Mouse (Mus musculus): ENCODE measurements around the gene Phf23.

The Phf23 gene

DNA sequence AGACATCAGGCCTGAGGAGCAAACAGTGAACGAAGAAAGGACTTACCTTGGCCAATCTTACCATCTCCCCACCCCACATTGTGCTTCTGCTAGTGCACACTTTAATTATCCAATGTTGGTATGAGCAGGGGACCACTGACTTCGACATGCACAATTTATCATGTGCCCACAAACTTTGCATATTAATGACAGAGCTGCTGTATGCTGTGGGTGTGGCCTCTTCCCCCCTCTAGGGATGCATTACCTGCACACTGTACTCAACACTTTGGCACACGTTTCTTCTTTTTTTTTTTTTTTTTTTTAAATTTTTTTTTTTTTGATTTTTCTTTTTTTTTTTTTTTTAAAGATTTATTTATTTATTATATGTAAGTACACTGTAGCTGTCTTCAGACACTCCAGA lies 24.8 kb upstream of the Phf23 start:
- no peak for DNase-seq (ENCODE audit: low read depth, low spot score)

- no peak for DNase-seq (ENCODE audit: low read depth, low spot score)
These were observed 20.7 kb upstream of the Phf23 start for GRCm38 (mm10) chr11:69974907-69975306.

DNA sequence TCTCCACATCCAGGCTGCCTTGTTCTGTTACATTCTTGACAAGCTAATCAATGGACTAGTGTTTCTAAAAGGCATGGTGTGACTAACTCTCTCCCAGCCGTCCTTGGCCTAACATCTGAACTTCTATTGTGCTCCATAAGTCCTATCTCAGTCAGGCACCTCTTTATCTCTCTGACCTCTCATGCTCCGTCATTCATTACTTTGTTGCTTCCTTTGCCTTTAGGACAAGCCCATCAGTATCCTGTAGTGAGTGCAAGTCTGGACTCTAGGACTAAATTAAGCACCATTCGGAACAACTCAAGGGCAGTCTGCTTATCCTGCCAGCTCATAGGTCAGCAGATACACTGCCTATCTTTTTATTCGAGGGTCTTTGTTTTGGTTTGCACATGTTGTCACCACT lies 19.3 kb upstream of the Phf23 start:
- no peak for DNase-seq (ENCODE audit: low read depth, low spot score)

GRCm38 (mm10) chr11:69979827-69980195 lies 15.8 kb upstream of the Phf23 start:
- no peak for DNase-seq (ENCODE audit: low read depth, low spot score)

- DNase-seq (ENCODE audit: low read depth, low spot score): peak; percentile 100
These were observed 15.1 kb upstream of the Phf23 start for GRCm38 (mm10) chr11:69980196-69981140.

GRCm38 (mm10) chr11:69981141-69981762 lies 14.3 kb upstream of the Phf23 start, which contains the start of gene Ctdnep1:
Gene Ctdnep1, plus strand, starts transcription at chr11:69981156.
- DNase-seq (ENCODE audit: low read depth, low spot score): no peak

DNA sequence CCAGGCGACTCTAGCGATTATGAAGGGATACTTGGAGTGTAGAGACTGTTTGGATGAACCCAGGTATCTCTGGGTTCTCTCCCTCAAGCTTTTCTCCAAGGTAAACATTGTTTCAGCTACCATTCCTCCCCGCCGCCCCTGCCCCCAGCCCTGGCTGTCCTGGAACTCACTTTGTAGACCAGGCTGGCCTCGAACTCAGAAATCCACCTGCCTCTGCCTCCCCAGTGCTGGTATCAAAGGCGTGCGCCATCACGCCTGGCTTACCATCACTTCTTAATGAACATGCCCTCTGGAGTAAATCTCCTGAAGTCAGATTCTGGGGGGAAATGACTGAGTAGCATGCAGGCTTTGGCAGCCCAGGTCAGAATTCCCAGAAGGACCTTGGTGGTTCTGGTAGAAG lies 13.4 kb upstream of the Phf23 start, which contains the start of gene Elp5:
Gene Elp5 (minus strand): TSS at position 293 of the 400 bp plus-strand sequence.
- DNase-seq (ENCODE audit: low read depth, low spot score): no peak

- DNase-seq (ENCODE audit: low read depth, low spot score): no peak
These were observed 12.7 kb upstream of the Phf23 start for GRCm38 (mm10) chr11:69982877-69983276.

- no peak for DNase-seq (ENCODE audit: low read depth, low spot score)
These were observed 12.2 kb upstream of the Phf23 start for GRCm38 (mm10) chr11:69983377-69983776.

DNA sequence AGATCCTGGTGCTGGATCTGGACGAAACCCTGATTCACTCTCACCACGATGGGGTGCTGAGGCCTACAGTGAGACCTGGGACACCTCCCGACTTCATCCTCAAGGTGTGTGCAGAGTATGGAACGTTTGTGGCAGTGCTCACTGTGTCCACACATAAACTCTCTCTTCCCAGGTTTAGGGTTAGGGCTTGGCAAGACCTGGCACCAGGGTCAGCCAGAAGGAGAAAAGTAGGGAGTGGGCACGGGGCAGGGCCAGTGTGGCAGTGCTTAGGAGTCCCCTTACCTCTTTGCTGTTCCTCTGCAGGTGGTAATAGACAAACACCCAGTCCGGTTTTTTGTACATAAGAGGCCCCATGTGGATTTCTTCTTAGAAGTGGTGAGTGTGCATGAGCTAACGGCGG lies 11.1 kb upstream of the Phf23 start:
- no peak for DNase-seq (ENCODE audit: low read depth, low spot score)

- DNase-seq (ENCODE audit: low read depth, low spot score): no peak
These were observed 5.6 kb upstream of the Phf23 start for GRCm38 (mm10) chr11:69989949-69990348.

DNA sequence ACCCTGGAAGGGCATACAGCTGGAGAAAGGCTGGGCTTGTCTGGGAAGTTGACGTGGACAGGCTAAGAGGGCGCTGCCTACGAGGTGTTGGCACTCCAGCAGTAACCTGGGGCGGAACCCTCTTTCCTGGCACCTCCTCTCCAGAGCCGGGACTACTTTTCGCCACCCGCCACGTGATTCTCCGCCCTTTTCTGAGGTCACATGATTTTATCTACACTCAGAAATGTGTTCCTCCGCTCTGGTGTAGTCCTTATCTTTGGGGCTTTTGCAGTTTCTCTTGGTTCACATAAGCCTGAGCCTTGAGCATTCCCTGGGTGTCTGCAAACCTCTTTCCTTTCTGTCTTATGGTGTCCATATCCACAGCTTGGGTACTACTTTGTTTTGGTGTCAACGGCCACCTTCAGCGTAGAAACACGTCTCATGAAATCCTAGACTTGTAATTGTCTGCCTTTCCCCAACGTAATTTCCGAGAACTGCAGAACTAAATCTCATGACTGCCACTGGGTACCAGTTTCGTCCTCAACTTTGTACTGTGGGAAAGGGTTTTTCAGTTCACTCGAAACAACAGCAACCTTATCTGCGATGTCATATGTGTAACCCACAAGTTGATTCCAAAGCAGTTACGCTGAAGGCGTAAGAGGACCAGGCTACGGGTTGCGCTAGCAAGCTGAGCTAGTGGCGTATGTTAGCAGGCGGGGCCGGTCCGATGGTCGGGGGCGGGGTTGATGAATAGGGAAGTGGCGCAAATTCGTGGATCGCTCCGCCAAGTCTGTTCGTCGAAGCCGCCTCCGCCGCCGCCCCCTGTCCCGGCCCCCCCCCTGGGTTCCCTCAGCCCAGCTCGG lies 4.5 kb upstream of the Phf23 start, which contains the start of gene Gabarap:
Gene Gabarap (plus strand): TSS at position 294 of the 842 bp plus-strand sequence.
- DNase-seq (ENCODE audit: low read depth, low spot score): peak; percentile 98

DNA sequence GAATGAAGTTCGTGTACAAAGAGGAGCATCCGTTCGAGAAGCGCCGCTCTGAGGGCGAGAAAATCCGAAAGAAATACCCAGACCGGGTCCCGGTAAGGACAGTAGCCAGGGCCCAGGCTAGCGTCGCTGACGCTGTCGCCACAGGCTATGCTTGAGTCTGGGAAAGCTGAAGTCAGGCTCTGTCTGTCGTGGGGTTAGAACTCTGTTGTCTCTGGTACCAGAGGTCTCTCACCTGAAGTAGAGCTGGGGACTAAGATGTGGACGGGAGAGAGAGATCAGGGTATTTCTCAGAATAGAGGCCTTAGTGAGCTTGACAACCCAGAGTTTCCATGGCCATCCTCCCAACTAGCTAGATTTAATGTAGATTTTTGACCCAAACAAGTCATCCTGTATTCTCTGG lies 3.9 kb upstream of the Phf23 start:
- no peak for DNase-seq (ENCODE audit: low read depth, low spot score)

- no peak for DNase-seq (ENCODE audit: low read depth, low spot score)
These were observed 3.2 kb upstream of the Phf23 start for GRCm38 (mm10) chr11:69992396-69992795.

- no peak for DNase-seq (ENCODE audit: low read depth, low spot score)
These were observed 2.6 kb upstream of the Phf23 start for GRCm38 (mm10) chr11:69992932-69993331.

DNA sequence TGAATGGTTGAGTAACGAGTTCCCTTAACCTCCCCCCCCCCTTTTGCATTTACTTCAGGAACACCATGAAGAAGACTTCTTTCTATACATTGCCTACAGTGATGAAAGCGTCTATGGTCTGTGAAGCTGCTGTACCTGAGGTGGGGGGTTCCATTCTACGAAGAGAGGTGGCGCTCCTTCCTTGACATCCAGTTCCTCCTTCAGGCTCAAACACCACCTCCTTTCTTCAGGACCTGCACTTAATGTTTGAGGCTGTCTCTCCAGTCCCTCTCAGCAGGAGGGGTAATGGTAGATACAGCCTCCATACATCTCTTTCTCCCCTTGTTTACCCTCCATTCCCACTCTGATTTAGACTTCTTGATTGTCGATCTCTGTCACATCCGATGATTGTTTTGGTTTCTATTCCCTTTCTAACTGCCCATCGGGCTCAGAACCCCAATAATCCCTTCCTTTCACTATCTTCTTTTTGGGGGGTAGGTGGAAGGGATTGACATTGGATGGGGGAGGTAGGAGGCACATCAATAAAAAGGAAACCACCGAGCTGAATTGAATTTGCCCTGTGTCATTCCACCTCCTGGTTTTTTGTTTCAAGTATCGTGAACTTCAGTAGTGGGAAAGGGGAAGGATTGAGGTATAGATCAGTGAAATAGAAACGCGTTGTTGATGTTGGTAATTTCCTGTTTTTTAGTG lies 1.0 kb upstream of the Phf23 start:
- no peak for DNase-seq (ENCODE audit: low read depth, low spot score)

- peak; percentile 49 for DNase-seq (ENCODE audit: low read depth, low spot score)
These were observed 834 bp downstream of the Phf23 start for GRCm38 (mm10) chr11:69996161-69997061.

- DNase-seq (ENCODE audit: low read depth, low spot score): peak; percentile 95
These were observed 1.5 kb downstream of the Phf23 start for GRCm38 (mm10) chr11:69997070-69997509.

DNA sequence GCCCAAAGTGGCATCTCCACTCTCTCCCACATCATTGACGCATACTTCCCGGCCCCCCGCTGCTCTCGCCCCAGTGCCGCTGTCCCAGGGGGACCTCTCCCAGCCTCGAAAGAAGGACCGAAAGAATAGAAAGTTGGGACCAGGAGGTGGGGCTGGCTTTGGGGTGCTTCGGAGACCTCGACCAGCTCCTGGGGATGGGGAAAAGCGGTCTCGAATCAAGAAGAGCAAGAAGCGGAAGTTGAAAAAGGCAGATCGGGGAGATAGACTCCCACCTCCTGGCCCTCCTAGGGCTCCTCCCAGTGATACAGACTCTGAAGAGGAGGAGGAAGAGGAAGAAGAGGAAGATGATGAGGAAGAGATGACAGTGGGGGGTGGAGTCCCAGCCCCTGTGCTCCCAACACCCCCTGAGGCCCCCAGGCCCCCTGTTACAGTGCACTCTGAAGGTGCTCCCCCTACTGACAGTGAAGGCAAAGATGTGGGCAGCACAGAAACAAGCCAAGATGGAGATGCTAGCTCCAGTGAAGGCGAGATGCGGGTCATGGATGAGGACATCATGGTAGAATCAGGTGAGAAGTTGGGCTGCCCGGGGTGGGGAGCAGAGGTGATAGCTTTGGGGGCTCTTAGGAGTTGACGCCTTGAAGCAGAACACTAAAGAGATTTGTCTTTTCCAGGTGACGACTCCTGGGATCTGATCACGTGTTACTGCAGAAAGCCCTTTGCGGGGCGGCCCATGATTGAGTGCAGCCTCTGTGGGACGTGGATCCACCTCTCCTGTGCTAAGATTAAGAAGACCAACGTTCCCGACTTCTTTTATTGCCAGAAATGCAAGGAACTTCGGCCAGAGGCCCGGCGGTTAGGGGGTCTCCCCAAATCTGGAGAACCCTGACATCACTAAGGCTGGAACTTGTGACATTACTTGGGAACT lies 3.3 kb downstream of the Phf23 start:
- DNase-seq (ENCODE audit: low read depth, low spot score): peak; percentile 33

All from ZHBTc4 (cell line).